Mouse (Mus musculus) liver, embryonic 14.5 days (tissue): ENCODE data around the gene Gpr35.

Experiments
- CTCF ChIP-seq: IDR thresholded peaks from 2 replicates; pipeline ENCODE4 v1.5.1; 2016; ENCODE audit warnings: antibody characterized with exemption, low read depth, control low read depth
- EP300 ChIP-seq: IDR thresholded peaks from 2 replicates; pipeline ENCODE4 v1.6.1; 2016; ENCODE audit warnings: antibody characterized with exemption, low read depth

DNA sequence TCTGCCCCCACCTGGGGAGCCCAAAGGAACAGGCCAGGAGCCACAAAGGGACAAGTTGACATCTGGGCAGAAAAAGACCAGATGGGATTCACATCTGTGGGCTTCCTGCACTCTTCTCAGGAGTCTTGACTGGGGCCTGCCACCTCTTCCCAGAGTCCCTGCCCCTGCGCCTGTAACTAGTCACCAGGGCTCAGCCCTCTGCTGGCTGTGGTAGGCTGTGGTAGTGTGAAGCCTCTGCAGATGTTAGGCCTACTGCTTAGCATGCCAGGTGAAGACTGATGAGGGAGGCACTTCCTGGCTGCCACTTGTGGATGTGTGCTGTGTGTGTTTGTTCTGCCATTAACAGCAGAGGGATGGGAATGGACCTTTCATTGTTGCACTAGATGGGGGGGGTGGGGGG is 38.4 kb upstream of the Gpr35 start:
- TF ChIP-seq CTCF (peak; percentile 25; the same call in 1 of the 2 replicates), EP300 (no peak)
